Mouse (Mus musculus): ENCODE data around the gene S100a14. TPM values are rescaled to one million over a fixed set of nuclear protein-coding genes. Genes with fewer than 3 reads are reported as not detected.

The S100a14 gene
- polyA plus RNA-seq (2015; fragmentation: Nextera tagmentation; extraction: Ambion mirVana) = 10.2 and 12.5 TPM in 2 replicates

- WGBS = 56% methylated on average over 5 of the region's 5 CpGs
Observed at GRCm38 (mm10) chr3:90526580-90526979, at the start of gene S100a14. S100a14 (plus strand) TSS chr3:90526856.

GRCm38 (mm10) chr3:90486998-90487397 is 39.7 kb upstream of the S100a14 start:
- Histone ChIP-seq H3K4me1 (replicated peaks; ENCODE audit: insufficient read depth, low read length) (no peaks in the 10 kb centered on the region), H3K9ac (ENCODE audit: low read depth, low read length) (no peak overlapping the region), H3K4me2 (ENCODE audit: low read length) (no peak overlapping the region), H3K9me3 (replicated peaks; ENCODE audit: low read length) (no peaks in the 10 kb centered on the region), H3K4me3 (replicated peaks; ENCODE audit: low read depth, low read length) (no peak overlapping the region), H3K27me3 (ENCODE audit: insufficient read depth, low read length) (no peaks in the 10 kb centered on the region), H3K36me3 (ENCODE audit: insufficient read depth, low read length) (peaks cover 48% of the 10 kb centered on the region), H3K27ac (no peak overlapping the region)
- 40% methylated on average over 5 of the region's 5 CpGs for WGBS
- no peak for TF ChIP-seq CTCF (IDR thresholded peaks at IDR 0.05; ENCODE audit: low read depth)
- ATAC-seq (replicated peaks; ENCODE audit: low FRiP score, low read depth) = no peak
- DNase-seq (ENCODE audit: low spot score) = no peak

More at GRCm38 (mm10) chr3:90526580-90526979, at the start of gene S100a14:
- Histone ChIP-seq H3K4me3 (replicated peaks; ENCODE audit: low read depth, low read length) (no peak within 1 kb of the TSS), H3K27me3 (ENCODE audit: insufficient read depth, low read length) (no peaks in the 10 kb centered on the region), H3K27ac (no peak within 1 kb of the TSS), H3K36me3 (ENCODE audit: insufficient read depth, low read length) (no peaks in the 10 kb centered on the region), H3K4me2 (ENCODE audit: low read length) (no peak within 1 kb of the TSS), H3K9me3 (replicated peaks; ENCODE audit: low read length) (no peaks in the 10 kb centered on the region), H3K4me1 (replicated peaks; ENCODE audit: insufficient read depth, low read length) (no peaks in the 10 kb centered on the region), H3K9ac (ENCODE audit: low read depth, low read length) (no peak within 1 kb of the TSS)
- DNase-seq (ENCODE audit: low spot score) (peak; percentile 24), ATAC-seq (replicated peaks; ENCODE audit: low FRiP score, low read depth) (no peak; the same call in 1 of the 2 replicates)
- TF ChIP-seq CTCF (IDR thresholded peaks at IDR 0.05; ENCODE audit: low read depth) = no peak

- no peaks in the 10 kb centered on the region for H3K27me3 ChIP-seq (ENCODE audit: insufficient read depth, low read length)
- H3K9ac ChIP-seq (ENCODE audit: low read depth, low read length) = no peak overlapping the region
- H3K27ac ChIP-seq = no peak overlapping the region
- H3K36me3 ChIP-seq (ENCODE audit: insufficient read depth, low read length) = peaks cover 34% of the 10 kb centered on the region
- ATAC-seq (replicated peaks; ENCODE audit: low FRiP score, low read depth) = no peak
- TF ChIP-seq CTCF (IDR thresholded peaks at IDR 0.05; ENCODE audit: low read depth) = no peak
- no peaks in the 10 kb centered on the region for H3K9me3 ChIP-seq (replicated peaks; ENCODE audit: low read length)
- H3K4me1 ChIP-seq (replicated peaks; ENCODE audit: insufficient read depth, low read length) = no peaks in the 10 kb centered on the region
- H3K4me3 ChIP-seq (replicated peaks; ENCODE audit: low read depth, low read length) = no peak overlapping the region
- DNase-seq (ENCODE audit: low spot score) = no peak
- 85% methylated on average over 6 of the region's 6 CpGs for WGBS
- no peak overlapping the region for H3K4me2 ChIP-seq (ENCODE audit: low read length)
Observed at GRCm38 (mm10) chr3:90488576-90488975, 38.1 kb upstream of the S100a14 start.

GRCm38 (mm10) chr3:90490696-90491256 is 35.9 kb upstream of the S100a14 start, which contains the start of gene Snapin:
Snapin (minus strand) TSS chr3:90491033.
- peak; percentile 95 for TF ChIP-seq CTCF (IDR thresholded peaks at IDR 0.05; ENCODE audit: low read depth)
- Histone ChIP-seq H3K4me3 (replicated peaks; ENCODE audit: low read depth, low read length) (peak within 1 kb of the TSS; percentile 81), H3K4me2 (ENCODE audit: low read length) (peak within 1 kb of the TSS; percentile 68), H3K27ac (peak within 1 kb of the TSS; percentile 86), H3K36me3 (ENCODE audit: insufficient read depth, low read length) (peaks cover 15% of the 10 kb centered on the region; the same call in 1 of the 2 replicates), H3K9ac (ENCODE audit: low read depth, low read length) (peak within 1 kb of the TSS; percentile 85), H3K9me3 (replicated peaks; ENCODE audit: low read length) (no peaks in the 10 kb centered on the region), H3K4me1 (replicated peaks; ENCODE audit: insufficient read depth, low read length) (no peaks in the 10 kb centered on the region), H3K27me3 (ENCODE audit: insufficient read depth, low read length) (no peaks in the 10 kb centered on the region)
- peak; percentile 98 for ATAC-seq (replicated peaks; ENCODE audit: low FRiP score, low read depth)
- WGBS = under 1% methylated on average over 37 of the region's 37 CpGs
- peak; percentile 99 for DNase-seq (ENCODE audit: low spot score)

- ATAC-seq (replicated peaks; ENCODE audit: low FRiP score, low read depth) (no peak; the same call in 1 of the 2 replicates), DNase-seq (ENCODE audit: low spot score) (peak; percentile 43)
- H3K4me2 ChIP-seq (ENCODE audit: low read length) = no peak overlapping the region
- H3K9me3 ChIP-seq (replicated peaks; ENCODE audit: low read length) = no peaks in the 10 kb centered on the region
- H3K9ac ChIP-seq (ENCODE audit: low read depth, low read length) = no peak overlapping the region
- no peaks in the 10 kb centered on the region for H3K27me3 ChIP-seq (ENCODE audit: insufficient read depth, low read length)
- H3K36me3 ChIP-seq (ENCODE audit: insufficient read depth, low read length) = peaks cover 14% of the 10 kb centered on the region; the same call in 1 of the 2 replicates
- no peak overlapping the region for H3K4me3 ChIP-seq (replicated peaks; ENCODE audit: low read depth, low read length)
- H3K27ac ChIP-seq = no peak overlapping the region
- 38% methylated on average over 2 of the region's 2 CpGs for WGBS
- no peaks in the 10 kb centered on the region for H3K4me1 ChIP-seq (replicated peaks; ENCODE audit: insufficient read depth, low read length)
- peak; percentile 48; the same call in 1 of the 2 replicates for TF ChIP-seq CTCF (IDR thresholded peaks at IDR 0.05; ENCODE audit: low read depth)
Observed at GRCm38 (mm10) chr3:90491350-90491749, 35.3 kb upstream of the S100a14 start.

- WGBS = 61% methylated on average over 4 of the region's 4 CpGs
- no peak overlapping the region for H3K27ac ChIP-seq
Observed at GRCm38 (mm10) chr3:90493831-90494540, 32.7 kb upstream of the S100a14 start.

More at GRCm38 (mm10) chr3:90493831-90494540, 32.7 kb upstream of the S100a14 start:
- Histone ChIP-seq H3K4me2 (ENCODE audit: low read length) (no peak overlapping the region), H3K36me3 (ENCODE audit: insufficient read depth, low read length) (peaks cover 19% of the 10 kb centered on the region; the same call in 1 of the 2 replicates), H3K4me3 (replicated peaks; ENCODE audit: low read depth, low read length) (no peak overlapping the region), H3K9me3 (replicated peaks; ENCODE audit: low read length) (no peaks in the 10 kb centered on the region), H3K27me3 (ENCODE audit: insufficient read depth, low read length) (no peaks in the 10 kb centered on the region), H3K4me1 (replicated peaks; ENCODE audit: insufficient read depth, low read length) (no peaks in the 10 kb centered on the region), H3K9ac (ENCODE audit: low read depth, low read length) (no peak overlapping the region)
- DNase-seq (ENCODE audit: low spot score) (no peak), ATAC-seq (replicated peaks; ENCODE audit: low FRiP score, low read depth) (no peak)
- no peak for TF ChIP-seq CTCF (IDR thresholded peaks at IDR 0.05; ENCODE audit: low read depth)
